ENCODE assay signal across 11 mouse cellular contexts in the genomic region with DNA sequence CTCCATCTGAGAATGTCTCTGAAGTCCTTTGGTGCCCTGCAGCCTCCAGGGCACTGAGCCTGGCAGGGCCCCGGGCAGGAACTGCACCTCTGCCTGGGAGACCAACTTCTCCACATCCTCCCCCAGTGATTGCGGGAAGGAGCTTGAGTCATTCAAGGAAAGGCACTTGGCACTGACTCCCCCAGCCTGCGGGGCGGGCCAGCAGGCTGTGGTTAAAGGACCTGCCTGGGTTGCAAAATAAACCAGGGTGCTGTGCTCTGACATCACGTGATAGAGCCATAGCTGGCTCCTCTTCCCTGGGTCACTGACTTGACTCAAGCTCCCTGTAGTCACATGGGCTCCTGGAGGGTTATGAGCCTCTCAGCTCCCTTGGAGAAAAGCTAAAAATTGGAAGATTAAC.
DNase-seq lines count a peak whose midpoint lies in the region; ATAC-seq and TF ChIP-seq lines count a peak whose summit lies in the region.
"Had no signal": no experiment of that assay in that cellular context is flagged by ENCODE, and none has a peak within 500 bp of the region (broad histone marks: within the 10 kb centered on the region; RNA-seq: fewer than 3 reads in every experiment).

No protein-coding gene starts in this region.

- no peak for TF ChIP-seq CTCF in kidney, adult 2 months (conservative IDR thresholded peaks at IDR 0.05; ENCODE audit: insufficient read depth, insufficient read length, low read depth, low read length)
- no peak for TF ChIP-seq CTCF in layer of hippocampus, adult 2 months (conservative IDR thresholded peaks at IDR 0.05)

- no peaks in the 10 kb centered on the region for H3K9me3 ChIP-seq in heart, embryonic 10.5 days
- no peaks in the 10 kb centered on the region for H3K9me3 ChIP-seq in midbrain, embryonic 11.5 days (ENCODE audit: control insufficient read depth, low read length)
- H3K9me3 ChIP-seq: neural tube, embryonic 13.5 days had no signal

- no peak overlapping the region for H3K9ac ChIP-seq in midbrain, embryonic 11.5 days (ENCODE audit: low read length)
- H3K9ac ChIP-seq: neural tube, embryonic 13.5 days had no signal

- peak; percentile 29 to 63 for DNase-seq in heart, adult 18-20 months
- DNase-seq in heart, embryonic 10.5 days (ENCODE audit: low spot score) = no peak
- DNase-seq in adrenal gland, adult 18-20 months (ENCODE audit: low spot score in 2 of 2) = peak; percentile 13 to 29
- peak; percentile 84 for DNase-seq in kidney, adult 2 months
- DNase-seq in lung, postnatal 4 days = peak; percentile 13 to 34
- DNase-seq in yolk sac, embryonic 10.5 days (ENCODE audit: low spot score) = no peak
- no peak for DNase-seq in midbrain, embryonic 11.5 days (ENCODE audit: low spot score, missing footprints)
- no peak for DNase-seq in layer of hippocampus, adult 2 months (ENCODE audit: low spot score in 2 of 2)
- DNase-seq: cerebellum, adult 11-12 months; thymus, postnatal 14 days had no signal

- H3K36me3 ChIP-seq in heart, embryonic 10.5 days = no peaks in the 10 kb centered on the region
- no peaks in the 10 kb centered on the region for H3K36me3 ChIP-seq in kidney, adult 2 months (ENCODE audit: control insufficient read depth, insufficient read depth, low read length)
- no peaks in the 10 kb centered on the region for H3K36me3 ChIP-seq in midbrain, embryonic 11.5 days (ENCODE audit: control insufficient read depth, insufficient read depth, low read length)
- H3K36me3 ChIP-seq: neural tube, embryonic 13.5 days had no signal

- H3K4me1 ChIP-seq in heart, embryonic 10.5 days = no peaks in the 10 kb centered on the region
- H3K4me1 ChIP-seq in kidney, adult 2 months (ENCODE audit: control insufficient read depth, insufficient read depth, low read length) = no peaks in the 10 kb centered on the region; the same call in 1 of the 2 replicates
- no peaks in the 10 kb centered on the region; the same call in 1 of the 2 replicates for H3K4me1 ChIP-seq in midbrain, embryonic 11.5 days (ENCODE audit: control insufficient read depth, insufficient read depth, low read length)
- H3K4me1 ChIP-seq: neural tube, embryonic 13.5 days had no signal

- H3K27me3 ChIP-seq in heart, embryonic 10.5 days (ENCODE audit: insufficient read depth, poor library complexity, severe bottlenecking) = peaks cover 5% of the 10 kb centered on the region
- H3K27me3 ChIP-seq in kidney, adult 2 months (replicated peaks; ENCODE audit: control insufficient read depth, insufficient read depth, low read length) = no peaks in the 10 kb centered on the region
- peaks cover 6% of the 10 kb centered on the region; the same call in 1 of the 2 replicates for H3K27me3 ChIP-seq in midbrain, embryonic 11.5 days (ENCODE audit: control insufficient read depth, insufficient read depth, low read length)

- WGBS in heart, embryonic 10.5 days = 70% methylated on average over 5 of the region's 5 CpGs
- WGBS in kidney, adult 2 months = 30% methylated on average over 5 of the region's 5 CpGs
- WGBS in midbrain, embryonic 11.5 days = 74% methylated on average over 5 of the region's 5 CpGs

- no peak for TF ChIP-seq POLR2A in kidney, adult 2 months (IDR thresholded peaks at IDR 0.05; ENCODE audit: low read depth, low read length)

- no peak for ATAC-seq in midbrain, embryonic 11.5 days (ENCODE audit: low FRiP score)

- no peak overlapping the region for H3K4me2 ChIP-seq in midbrain, embryonic 11.5 days
- H3K4me2 ChIP-seq: neural tube, embryonic 13.5 days had no signal

- no peak overlapping the region for H3K4me3 ChIP-seq in heart, embryonic 10.5 days
- H3K4me3 ChIP-seq in kidney, adult 2 months (ENCODE audit: insufficient read depth, low read depth, low read length) = no peak overlapping the region
- H3K4me3 ChIP-seq in midbrain, embryonic 11.5 days (ENCODE audit: low read depth, low read length) = no peak overlapping the region
- H3K4me3 ChIP-seq in layer of hippocampus, adult 2 months = no peak overlapping the region
- H3K4me3 ChIP-seq: neural tube, embryonic 13.5 days had no signal

- no peak overlapping the region for H3K27ac ChIP-seq in heart, embryonic 10.5 days
- H3K27ac ChIP-seq in kidney, adult 2 months (ENCODE audit: insufficient read depth, low read depth, low read length) = no peak overlapping the region
- no peak overlapping the region for H3K27ac ChIP-seq in midbrain, embryonic 11.5 days (ENCODE audit: low read depth, low read length)
- no peak overlapping the region for H3K27ac ChIP-seq in layer of hippocampus, adult 2 months
- H3K27ac ChIP-seq: neural tube, embryonic 13.5 days had no signal

Comparison
In these comparisons a context has a peak if more than half of its experiments do, and no peak if none do; other contexts are left out.
1. DNase-seq: peak in heart, adult 18-20 months (2 of 2), adrenal gland, adult 18-20 months (2 of 2), kidney, adult 2 months (single experiment) and lung, postnatal 4 days (2 of 2); none in heart, embryonic 10.5 days (single experiment), yolk sac, embryonic 10.5 days (single experiment), midbrain, embryonic 11.5 days (single experiment) and layer of hippocampus, adult 2 months (0 of 2).